Mouse (Mus musculus) intestine, embryonic 15.5 days (tissue): ENCODE data around the gene Prkce. TPM values are rescaled to one million over a fixed set of nuclear protein-coding genes. Genes with fewer than 3 reads are reported as not detected.

Experiments used
- ATAC-seq: fragments of 200-750 bp; cut with Nextera tagmentation; 2 replicates; pipeline ENCODE4 v1.8.0; 2017; ENCODE audit warnings: moderate TSS enrichment, moderate library complexity
- H3K27ac ChIP-seq: fragments of 300-500 bp; sonication (generic); 2 replicates; pipeline ENCODE4 v1.5.1; 2015; ENCODE audit warnings: mild to moderate bottlenecking, inconsistent platforms
- H3K27me3 ChIP-seq: fragments of 300-500 bp; sonication (generic); replicated peaks from 2 replicates; pipeline ENCODE4 v1.6.1; 2015; ENCODE audit warnings: inconsistent platforms
- H3K36me3 ChIP-seq: fragments of 300-500 bp; sonication (generic); 2 replicates; pipeline ENCODE4 v1.6.1; 2015; ENCODE audit warnings: inconsistent platforms
- H3K4me1 ChIP-seq: fragments of 300-500 bp; sonication (generic); replicated peaks from 2 replicates; pipeline ENCODE4 v1.6.1; 2015; ENCODE audit warnings: inconsistent platforms
- H3K4me2 ChIP-seq: fragments of 300-500 bp; sonication (generic); replicated peaks from 2 replicates; pipeline ENCODE4 v1.6.1; 2015; ENCODE audit warnings: mild to moderate bottlenecking, inconsistent platforms
- H3K4me3 ChIP-seq: fragments of 300-500 bp; sonication (generic); replicated peaks from 2 replicates; pipeline ENCODE4 v1.5.1; 2015; ENCODE audit warnings: inconsistent platforms
- H3K9ac ChIP-seq: fragments of 300-500 bp; sonication (generic); 2 replicates; pipeline ENCODE4 v1.6.1; 2015; ENCODE audit warnings: inconsistent platforms
- H3K9me3 ChIP-seq: fragments of 300-500 bp; sonication (generic); 2 replicates; pipeline ENCODE4 v1.6.1; 2016; ENCODE audit warnings: inconsistent platforms
- WGBS: fragments of 180-500 bp; shearing (Covaris S2); methylation state at CpG from one replicate; pipeline ENCODE4 v1.1.7; 2015; 5-methylcytosine and 5-hydroxymethylcytosine counted together
- polyA plus RNA-seq: library from polyadenylated mRNA; unstranded; fragments of >200 nt; fragmentation: Nextera tagmentation; extraction: Ambion mirVana; gene quantifications from 2 replicates; pipeline ENCODE4 v1.2.1, GENCODE M21; 2015

The Prkce gene
- polyA plus RNA-seq, 1 experiment from 2014 or later = 6.6 TPM

DNA sequence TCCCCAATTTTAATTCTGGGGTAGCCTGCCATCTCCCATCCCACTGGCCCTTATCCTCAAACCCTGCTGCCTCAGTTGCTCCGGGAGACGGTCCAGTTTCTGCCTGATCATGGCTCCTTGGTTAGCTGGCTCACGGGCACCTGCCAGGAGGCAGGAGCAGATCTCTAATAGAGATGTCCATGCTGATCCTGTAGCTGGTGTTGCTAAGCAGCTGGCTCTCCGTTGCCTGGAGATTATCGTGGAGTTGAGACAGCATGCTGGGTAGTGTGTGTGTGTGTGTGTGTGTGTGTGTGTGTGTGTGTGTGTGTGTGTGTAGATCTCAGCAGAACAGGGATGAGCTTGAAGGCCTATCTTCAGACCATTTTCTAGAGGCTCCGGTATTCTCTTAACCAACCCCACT is 262.3 kb downstream of the Prkce start:
- WGBS = 70% methylated on average over 6 of the region's 6 CpGs

DNA sequence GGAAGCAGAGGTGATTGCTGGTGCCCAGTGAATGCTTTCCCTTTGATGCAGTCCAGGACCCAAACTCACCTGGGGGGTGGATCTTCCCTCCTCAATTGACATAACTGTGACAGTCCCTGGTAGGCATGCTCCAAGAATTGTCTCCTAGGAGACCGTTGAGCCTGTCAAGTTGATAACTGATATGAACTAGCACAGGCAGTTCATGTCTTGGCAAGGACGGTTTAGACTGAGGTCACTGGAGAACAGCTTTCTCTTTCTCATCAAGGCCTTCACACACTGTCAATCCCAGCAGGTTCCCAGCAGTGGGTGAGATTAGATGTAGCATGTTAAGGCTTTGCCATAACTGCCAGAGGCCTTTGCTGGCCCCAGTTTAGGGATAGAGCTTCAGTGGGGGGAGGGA is 265.5 kb downstream of the Prkce start:
- Histone ChIP-seq H3K27ac (no peak overlapping the region), H3K4me2 (no peak overlapping the region), H3K4me1 (peaks cover 7% of the 10 kb centered on the region; the same call in 1 of the 2 replicates), H3K4me3 (no peak overlapping the region), H3K27me3 (no peaks in the 10 kb centered on the region), H3K36me3 (no peaks in the 10 kb centered on the region), H3K9ac (no peak overlapping the region), H3K9me3 (no peaks in the 10 kb centered on the region)
- no peak for ATAC-seq
- 76% methylated on average over 2 of the region's 2 CpGs for WGBS

More for the DNA sequence above, 262.3 kb downstream of the Prkce start:
- H3K4me1 ChIP-seq = no peaks in the 10 kb centered on the region
- H3K4me3 ChIP-seq = no peak overlapping the region
- H3K36me3 ChIP-seq = no peaks in the 10 kb centered on the region
- ATAC-seq = no peak
- H3K27ac ChIP-seq = no peak overlapping the region
- no peaks in the 10 kb centered on the region for H3K9me3 ChIP-seq
- no peak overlapping the region for H3K9ac ChIP-seq
- no peaks in the 10 kb centered on the region for H3K27me3 ChIP-seq
- no peak overlapping the region for H3K4me2 ChIP-seq

DNA sequence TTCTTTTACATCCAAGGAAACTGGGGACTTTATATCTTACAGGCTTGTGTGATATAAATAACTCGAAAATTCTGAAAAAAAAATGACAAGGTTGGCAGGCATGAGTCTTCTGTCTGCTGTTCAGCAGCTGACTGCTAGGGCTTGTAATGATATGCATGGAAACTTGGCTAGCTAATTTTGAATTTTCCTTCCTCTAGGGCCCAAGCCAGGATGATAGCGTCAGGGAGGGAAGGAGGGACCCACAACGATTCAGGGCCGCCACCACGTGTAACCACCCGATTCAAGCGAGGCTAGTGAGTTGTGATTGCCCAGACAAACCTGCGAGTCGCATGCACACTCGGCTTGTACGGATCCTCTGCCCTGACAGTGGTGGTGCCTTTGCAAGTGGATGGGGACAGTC is 266.2 kb downstream of the Prkce start:
- Histone ChIP-seq H3K36me3 (no peaks in the 10 kb centered on the region), H3K4me3 (no peak overlapping the region), H3K9ac (no peak overlapping the region), H3K27ac (no peak overlapping the region), H3K9me3 (no peaks in the 10 kb centered on the region), H3K4me1 (peaks cover 7% of the 10 kb centered on the region; the same call in 1 of the 2 replicates), H3K27me3 (no peaks in the 10 kb centered on the region), H3K4me2 (no peak overlapping the region)
- WGBS = 91% methylated on average over 11 of the region's 11 CpGs
- ATAC-seq = no peak

DNA sequence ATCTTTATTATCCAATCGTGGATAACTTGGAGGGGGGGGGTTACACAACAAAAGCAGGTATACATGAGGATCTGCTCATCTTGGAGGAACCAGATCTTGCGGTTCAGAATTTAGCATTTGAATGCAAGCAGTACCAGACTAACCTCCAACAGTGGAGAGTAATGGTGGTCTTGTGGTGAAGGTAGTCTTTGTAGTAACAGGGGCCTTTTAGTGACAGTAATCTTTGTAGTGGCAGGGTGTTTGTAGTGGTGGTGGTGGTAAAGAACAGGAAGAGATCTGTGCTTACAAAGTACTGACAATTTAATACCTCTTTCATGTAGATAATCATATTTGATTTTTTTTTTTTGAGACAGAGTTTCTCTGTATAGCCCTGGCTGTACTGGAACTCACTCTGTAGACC is 267.2 kb downstream of the Prkce start:
- Histone ChIP-seq H3K9me3 (no peaks in the 10 kb centered on the region), H3K27ac (no peak overlapping the region), H3K9ac (no peak overlapping the region), H3K4me2 (no peak overlapping the region), H3K4me1 (peaks cover 7% of the 10 kb centered on the region; the same call in 1 of the 2 replicates), H3K4me3 (no peak overlapping the region), H3K27me3 (no peaks in the 10 kb centered on the region), H3K36me3 (no peaks in the 10 kb centered on the region)
- no peak for ATAC-seq
- WGBS = 69% methylated on average over 2 of the region's 2 CpGs

DNA sequence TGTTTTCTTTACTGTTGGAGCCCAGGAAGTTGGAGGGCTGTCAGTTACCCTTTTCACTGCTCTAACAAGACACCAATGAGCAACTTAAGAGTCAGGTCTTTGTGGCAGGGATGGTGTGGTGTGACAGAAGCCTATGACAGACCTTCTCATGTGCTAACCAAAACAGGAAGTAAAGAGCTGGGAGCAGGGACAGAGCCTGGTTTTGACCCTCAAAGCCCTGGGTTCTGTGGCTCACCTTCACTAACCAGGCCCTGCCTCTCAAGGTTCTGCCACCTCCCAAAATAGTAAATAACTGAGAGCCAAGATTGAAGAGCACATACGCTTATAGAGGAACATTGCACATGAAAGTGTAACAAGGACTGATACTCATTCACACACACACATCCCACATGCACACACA is 268.0 kb downstream of the Prkce start:
- Histone ChIP-seq H3K9me3 (no peaks in the 10 kb centered on the region), H3K27me3 (no peaks in the 10 kb centered on the region), H3K4me1 (peaks cover 7% of the 10 kb centered on the region; the same call in 1 of the 2 replicates), H3K27ac (no peak overlapping the region), H3K9ac (no peak overlapping the region), H3K4me3 (no peak overlapping the region), H3K36me3 (no peaks in the 10 kb centered on the region), H3K4me2 (no peak overlapping the region)
- ATAC-seq = no peak
- WGBS = 86% methylated on average over 1 of the region's 1 CpGs

DNA sequence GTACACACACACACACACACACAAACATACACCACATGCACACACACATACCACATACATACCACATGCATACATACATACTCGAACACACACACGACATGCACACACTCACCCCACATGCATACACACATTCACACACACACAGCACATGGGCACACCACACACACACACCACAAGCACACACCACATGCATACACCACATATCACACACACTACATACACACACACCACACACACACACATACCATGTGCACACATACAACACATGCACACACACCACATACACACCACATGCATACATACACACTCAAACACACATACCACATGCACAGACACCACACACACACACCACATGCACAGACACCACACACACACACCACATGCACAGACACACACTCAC is 268.4 kb downstream of the Prkce start:
- H3K4me1 ChIP-seq = peaks cover 7% of the 10 kb centered on the region; the same call in 1 of the 2 replicates
- ATAC-seq = no peak
- no peak overlapping the region for H3K4me3 ChIP-seq
- no peaks in the 10 kb centered on the region for H3K36me3 ChIP-seq
- H3K9ac ChIP-seq = no peak overlapping the region
- H3K4me2 ChIP-seq = no peak overlapping the region
- WGBS = 88% methylated on average over 2 of the region's 2 CpGs
- H3K9me3 ChIP-seq = no peaks in the 10 kb centered on the region
- H3K27ac ChIP-seq = no peak overlapping the region
- no peaks in the 10 kb centered on the region for H3K27me3 ChIP-seq

DNA sequence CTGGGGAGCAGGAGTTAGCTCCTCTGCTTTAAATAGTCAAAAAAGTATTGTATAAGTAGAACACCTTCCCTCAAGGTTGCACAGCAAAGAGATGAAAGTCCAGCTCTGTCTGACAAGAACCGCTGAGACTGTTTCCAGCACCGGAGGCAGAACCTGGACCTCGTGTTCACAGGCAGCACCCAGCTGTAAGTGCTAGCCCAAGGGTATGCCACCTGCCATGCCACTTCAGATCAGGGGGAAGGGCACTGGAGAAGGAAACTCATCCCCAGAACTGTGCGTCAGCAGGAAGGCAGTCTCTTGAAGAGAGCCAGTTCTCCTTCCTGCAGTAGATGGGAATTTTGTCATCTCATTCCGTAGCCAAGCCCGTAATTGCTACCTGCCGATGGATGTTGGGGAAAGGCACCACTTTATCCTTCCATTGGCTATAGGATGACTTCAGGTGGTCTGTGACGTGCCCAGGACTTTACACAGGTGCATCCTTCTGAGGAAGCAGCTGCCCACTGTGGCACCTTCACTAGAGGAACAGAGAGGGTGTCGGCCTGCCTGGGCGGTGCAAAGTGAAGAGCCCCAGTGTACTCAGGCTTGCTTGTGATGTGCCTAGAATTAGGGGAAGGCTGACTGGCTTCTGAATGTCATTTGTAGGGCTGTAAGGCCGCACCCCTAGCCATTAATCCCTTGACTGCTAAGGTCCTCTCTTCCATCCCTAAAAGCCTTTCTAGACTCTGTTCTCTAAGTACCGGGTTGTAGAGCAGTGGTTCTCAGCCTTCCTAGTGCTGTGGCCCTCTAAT is 269.2 kb downstream of the Prkce start:
- H3K4me3 ChIP-seq = no peak overlapping the region
- 89% methylated on average over 12 of the region's 12 CpGs for WGBS
- H3K36me3 ChIP-seq = no peaks in the 10 kb centered on the region
- H3K4me2 ChIP-seq = no peak overlapping the region
- H3K4me1 ChIP-seq = peaks cover 7% of the 10 kb centered on the region; the same call in 1 of the 2 replicates
- no peak overlapping the region for H3K9ac ChIP-seq
- no peaks in the 10 kb centered on the region for H3K27me3 ChIP-seq
- no peaks in the 10 kb centered on the region for H3K9me3 ChIP-seq
- ATAC-seq = no peak
- no peak overlapping the region for H3K27ac ChIP-seq

DNA sequence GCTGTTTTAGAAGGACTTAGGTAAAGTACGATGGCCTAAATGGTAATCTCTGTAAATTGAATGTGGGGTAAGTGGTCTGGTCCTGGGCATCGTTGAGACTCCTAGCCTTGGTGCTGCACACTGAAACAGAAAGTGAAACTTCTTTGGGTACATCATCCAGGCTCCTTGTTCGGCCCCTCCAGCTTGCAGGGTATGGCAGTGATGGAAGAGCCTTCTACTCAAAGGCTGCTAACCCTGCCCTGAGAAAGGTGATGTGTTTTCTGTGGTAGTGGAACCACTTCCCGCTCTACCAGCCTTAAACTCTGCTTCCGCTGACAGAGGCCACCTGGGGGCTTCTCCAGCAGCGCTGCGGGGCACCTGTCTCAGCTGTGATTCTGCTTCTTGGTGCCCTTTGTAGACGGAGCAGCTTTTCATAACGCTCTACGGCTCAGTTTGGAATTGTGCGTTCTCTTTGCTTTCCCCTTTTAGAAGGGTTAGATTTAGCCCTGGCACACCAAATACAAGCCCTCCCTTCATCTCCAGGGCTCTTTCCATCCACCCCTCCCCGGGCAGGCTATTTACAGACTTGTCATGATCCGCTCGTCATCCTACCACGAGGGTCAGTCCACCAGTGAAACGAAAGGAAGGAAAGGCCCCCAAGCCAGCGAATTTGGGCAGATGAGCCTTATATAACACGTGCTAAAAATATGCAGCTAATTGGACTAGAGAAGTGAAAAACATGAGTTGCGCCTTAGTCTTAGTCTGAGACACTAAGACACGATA is 270.1 kb downstream of the Prkce start:
- ATAC-seq = no peak; the same call in 1 of the 2 replicates

DNA sequence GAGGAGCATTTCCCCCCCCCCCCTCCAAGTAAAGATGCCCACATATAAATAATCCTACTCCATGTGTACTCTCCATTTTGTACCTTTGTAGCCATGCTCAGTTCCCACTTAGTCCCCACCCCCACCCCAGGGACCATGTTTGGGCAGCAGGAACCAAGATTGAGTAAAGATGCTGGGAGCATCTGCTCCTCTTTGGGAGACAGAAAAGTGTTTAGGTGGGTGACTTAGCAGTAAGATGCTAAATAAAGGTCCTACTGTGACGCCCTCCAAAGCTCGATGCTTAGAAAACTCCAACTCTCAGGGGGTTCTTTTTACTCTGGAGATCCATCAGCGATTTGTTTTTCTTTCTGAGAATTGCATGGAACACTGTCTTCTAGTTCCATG is 270.7 kb downstream of the Prkce start:
- ATAC-seq = no peak
- H3K27ac ChIP-seq = 0 out of 2 replicates have a peak overlapping the region, but pooled peaks have one; percentile 36
- H3K9me3 ChIP-seq = no peaks in the 10 kb centered on the region
- no peak overlapping the region for H3K4me3 ChIP-seq
- H3K4me1 ChIP-seq = peaks cover 7% of the 10 kb centered on the region; the same call in 1 of the 2 replicates
- H3K27me3 ChIP-seq = no peaks in the 10 kb centered on the region
- WGBS = 93% methylated on average over 3 of the region's 3 CpGs
- H3K4me2 ChIP-seq = no peak overlapping the region
- H3K36me3 ChIP-seq = no peaks in the 10 kb centered on the region
- no peak overlapping the region for H3K9ac ChIP-seq

More for the DNA sequence above, 270.1 kb downstream of the Prkce start:
- H3K4me1 ChIP-seq = peaks cover 7% of the 10 kb centered on the region; the same call in 1 of the 2 replicates
- no peak overlapping the region for H3K9ac ChIP-seq
- 67% methylated on average over 20 of the region's 20 CpGs for WGBS
- no peaks in the 10 kb centered on the region for H3K36me3 ChIP-seq
- no peaks in the 10 kb centered on the region for H3K27me3 ChIP-seq
- no peaks in the 10 kb centered on the region for H3K9me3 ChIP-seq
- 0 out of 2 replicates have a peak overlapping the region, but pooled peaks have one; percentile 3 for H3K27ac ChIP-seq
- H3K4me3 ChIP-seq = no peak overlapping the region
- H3K4me2 ChIP-seq = peak overlapping the region; percentile 26; the same call in 1 of the 2 replicates

DNA sequence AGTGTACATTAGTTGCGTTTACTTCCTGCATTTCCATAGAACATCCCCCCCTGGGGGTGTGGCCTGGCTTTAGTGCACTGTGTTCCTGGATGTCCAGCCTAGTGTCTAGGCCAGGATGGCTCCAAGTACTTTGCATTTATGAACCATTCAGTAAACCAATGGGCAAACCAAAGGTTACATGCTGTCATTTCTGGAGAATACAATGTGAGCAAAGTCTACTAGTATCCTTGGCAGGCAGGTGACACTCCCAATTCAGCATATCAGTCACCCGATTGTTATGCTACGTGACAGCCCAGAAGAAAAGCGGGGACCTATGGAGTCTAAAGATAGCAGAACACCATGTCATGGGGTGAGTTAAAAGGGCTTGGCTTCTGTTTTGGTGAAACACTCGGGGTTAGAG is 271.2 kb downstream of the Prkce start:
- Histone ChIP-seq H3K4me3 (no peak overlapping the region), H3K36me3 (no peaks in the 10 kb centered on the region), H3K9ac (no peak overlapping the region), H3K4me2 (no peak overlapping the region), H3K27me3 (no peaks in the 10 kb centered on the region), H3K9me3 (no peaks in the 10 kb centered on the region), H3K4me1 (peaks cover 7% of the 10 kb centered on the region; the same call in 1 of the 2 replicates), H3K27ac (peak overlapping the region; percentile 41)
- WGBS = 59% methylated on average over 5 of the region's 5 CpGs
- ATAC-seq = peak; percentile 90

DNA sequence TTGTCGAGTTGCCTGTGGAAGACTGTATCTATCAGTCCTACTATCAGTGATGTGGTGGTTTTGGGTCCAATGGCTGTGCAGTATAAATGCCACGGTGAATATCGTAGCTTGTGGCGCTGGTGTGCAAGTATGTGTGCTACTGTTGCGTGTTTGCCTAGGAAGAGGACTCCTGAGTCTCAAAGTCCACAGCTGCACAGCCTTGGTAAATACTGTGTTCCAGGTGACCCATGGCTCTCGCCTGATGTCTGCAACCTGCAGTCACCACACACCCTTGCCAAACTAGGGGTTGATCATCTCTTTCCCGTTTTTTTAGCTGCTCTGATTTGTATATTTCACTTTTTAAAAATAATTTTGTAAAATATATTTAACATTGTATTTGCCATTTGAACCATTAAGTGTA is 273.5 kb downstream of the Prkce start:
- 74% methylated on average over 7 of the region's 7 CpGs for WGBS
- no peak for ATAC-seq

DNA sequence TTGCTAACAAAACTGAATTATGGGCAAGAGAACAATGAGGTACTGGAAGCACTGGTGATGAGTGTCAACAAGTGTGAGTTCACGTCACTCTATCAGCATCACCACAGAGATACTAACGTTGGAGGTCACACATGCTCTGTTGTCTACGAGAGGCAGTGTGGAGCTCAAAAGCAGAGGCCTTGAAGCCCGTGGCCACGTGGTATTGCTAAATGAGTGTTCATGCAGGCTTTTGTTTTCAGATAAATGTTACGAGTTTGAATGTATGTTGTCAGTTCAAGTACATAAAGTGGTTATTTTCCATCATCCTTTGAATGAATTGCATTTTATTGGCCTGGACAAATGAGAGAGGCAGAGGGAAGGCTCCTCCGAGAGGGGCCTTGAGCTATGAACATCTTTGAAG is 276.3 kb downstream of the Prkce start:
- peaks cover 6% of the 10 kb centered on the region; the same call in 1 of the 2 replicates for H3K4me1 ChIP-seq
- no peaks in the 10 kb centered on the region for H3K9me3 ChIP-seq
- no peaks in the 10 kb centered on the region for H3K27me3 ChIP-seq
- no peak overlapping the region for H3K4me3 ChIP-seq
- no peak overlapping the region for H3K4me2 ChIP-seq
- no peak overlapping the region for H3K27ac ChIP-seq
- H3K9ac ChIP-seq = no peak overlapping the region
- ATAC-seq = no peak
- WGBS = 71% methylated on average over 7 of the region's 7 CpGs
- no peaks in the 10 kb centered on the region for H3K36me3 ChIP-seq

More for the DNA sequence above, 273.5 kb downstream of the Prkce start:
- H3K4me1 ChIP-seq = peaks cover 14% of the 10 kb centered on the region; the same call in 1 of the 2 replicates
- H3K9ac ChIP-seq = no peak overlapping the region
- H3K27me3 ChIP-seq = no peaks in the 10 kb centered on the region
- no peak overlapping the region for H3K4me3 ChIP-seq
- H3K27ac ChIP-seq = 0 out of 2 replicates have a peak overlapping the region, but pooled peaks have one; percentile 17
- no peaks in the 10 kb centered on the region for H3K36me3 ChIP-seq
- no peak overlapping the region for H3K4me2 ChIP-seq
- no peaks in the 10 kb centered on the region for H3K9me3 ChIP-seq
